Mouse (Mus musculus) cerebellum, postnatal 36 days (tissue): ENCODE results near the gene Ap3s2.

ENCODE experiments used
- DNase-seq, 2 experiments: peaks; one replicate each; pipeline ENCODE4 v3.0.0; 2021 to 2022; ENCODE audit warnings: mixed read lengths in 2 of 2

Gene Ap3s2

GRCm38 (mm10) chr7:79842163-79842562 lies 78.3 kb downstream of the Ap3s2 start:
- DNase-seq = no peak

DNA sequence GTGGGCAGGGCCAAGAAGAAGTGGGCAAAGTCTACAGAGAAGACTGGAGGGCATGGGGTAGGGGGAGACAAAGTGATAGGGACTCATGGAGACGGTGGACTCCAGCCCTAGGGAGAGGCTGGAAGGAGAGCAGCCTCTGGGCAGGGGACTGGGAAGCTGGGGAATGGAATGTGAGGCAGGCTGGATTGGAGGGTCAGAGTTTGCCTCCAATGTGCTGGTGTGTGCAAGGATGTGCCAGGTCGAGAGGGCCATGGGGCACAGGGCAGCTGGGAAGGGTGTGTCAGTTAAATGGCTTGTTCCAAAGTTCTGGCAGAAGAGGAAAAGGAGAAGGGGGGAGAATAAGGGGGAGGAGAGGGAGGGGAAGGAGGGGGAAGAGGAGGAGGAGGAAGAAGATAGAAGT lies 83.2 kb downstream of the Ap3s2 start:
- no peak for DNase-seq

DNA sequence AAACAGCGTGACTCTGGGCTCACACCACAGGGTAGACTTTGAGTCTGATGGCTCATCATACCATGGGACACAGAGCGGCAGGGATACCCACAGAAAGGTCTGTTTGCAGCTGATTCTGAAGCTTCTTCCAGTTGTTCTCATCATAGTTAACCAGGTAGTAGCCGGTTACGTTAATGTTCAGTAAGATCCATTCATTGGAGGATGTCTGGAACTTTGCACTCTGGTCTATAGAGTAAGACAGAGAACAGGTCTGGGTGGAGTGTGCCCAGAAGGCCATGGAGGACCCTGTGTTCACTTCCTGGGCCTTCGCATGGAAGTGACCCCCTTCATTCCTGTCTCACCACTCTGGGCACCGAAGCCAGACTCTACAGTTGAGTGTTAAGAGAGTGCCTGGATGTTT lies 85.3 kb downstream of the Ap3s2 start:
- no peak for DNase-seq

DNA sequence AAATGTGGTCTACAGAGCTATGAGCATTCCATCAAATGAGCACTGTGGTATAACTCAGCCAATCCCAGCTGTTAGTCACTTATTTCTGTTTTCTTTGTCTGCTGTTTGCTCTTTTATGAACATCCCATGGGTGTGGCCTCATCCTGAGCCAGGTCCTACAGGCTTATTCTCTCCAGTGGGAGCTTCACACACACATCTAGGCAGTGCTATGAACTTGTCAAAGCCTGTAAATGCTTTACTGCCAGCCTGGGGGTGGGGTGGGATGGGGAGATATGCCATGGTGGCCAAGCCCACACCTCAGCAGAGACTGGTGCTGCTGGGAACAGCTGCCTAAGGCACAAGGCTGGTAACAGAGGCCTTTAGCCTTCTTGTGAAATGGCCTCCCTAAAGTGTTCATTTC lies 87.5 kb downstream of the Ap3s2 start:
- no peak for DNase-seq

GRCm38 (mm10) chr7:79831585-79831984 lies 88.9 kb downstream of the Ap3s2 start:
- DNase-seq = no peak

DNA sequence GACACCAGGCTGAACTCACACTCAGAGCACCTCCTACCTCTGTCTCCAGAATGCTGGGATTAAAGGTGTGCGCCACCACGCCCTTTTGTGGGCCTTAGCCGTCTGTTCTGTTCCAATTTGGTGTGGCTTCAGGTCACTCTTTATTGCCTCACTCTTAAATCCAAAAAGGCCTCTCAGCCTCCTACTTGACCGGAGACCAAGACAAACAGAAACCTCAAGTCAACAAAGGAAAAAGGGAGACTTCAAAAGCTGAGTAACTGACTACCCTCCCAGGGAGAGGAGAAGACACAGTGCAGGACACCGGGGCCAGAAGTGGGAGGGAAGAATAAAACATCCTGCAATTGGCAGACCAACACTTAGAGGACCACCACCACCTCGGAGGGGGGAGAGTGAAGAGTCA lies 89.3 kb downstream of the Ap3s2 start:
- no peak for DNase-seq

DNA sequence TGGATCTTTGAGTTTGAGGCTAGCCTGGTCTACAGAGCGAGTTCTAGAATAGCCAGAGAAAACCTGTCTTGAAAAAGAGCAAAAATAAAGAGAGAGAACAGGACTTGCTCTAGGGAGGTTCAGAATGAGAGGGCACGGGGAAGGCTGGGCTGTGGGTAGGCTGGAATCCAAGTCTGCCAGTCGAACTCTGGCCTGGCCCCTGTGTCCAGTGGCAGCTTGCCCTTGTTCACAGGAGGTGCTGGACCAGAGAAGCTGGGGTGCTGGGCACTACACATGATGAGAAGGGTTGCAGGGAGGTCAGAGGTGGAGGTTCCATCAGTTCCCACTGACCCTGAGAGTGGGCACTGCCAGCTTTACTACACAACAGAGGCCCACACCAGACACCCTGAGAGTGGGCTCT lies 92.1 kb downstream of the Ap3s2 start:
- DNase-seq = no peak
